Mouse (Mus musculus): ENCODE results near the gene Rab1a. TPM values are rescaled to one million over a fixed set of nuclear protein-coding genes. Genes with fewer than 3 reads are reported as not detected.
"Not testable (repeated sequence)": the region's sequence is repeated elsewhere in the genome, so short reads cannot be mapped to it uniquely, and the experiment has no call there.

Gene Rab1a
- polyA plus RNA-seq, 1 experiment from 2014 or later, result 241 TPM

DNA sequence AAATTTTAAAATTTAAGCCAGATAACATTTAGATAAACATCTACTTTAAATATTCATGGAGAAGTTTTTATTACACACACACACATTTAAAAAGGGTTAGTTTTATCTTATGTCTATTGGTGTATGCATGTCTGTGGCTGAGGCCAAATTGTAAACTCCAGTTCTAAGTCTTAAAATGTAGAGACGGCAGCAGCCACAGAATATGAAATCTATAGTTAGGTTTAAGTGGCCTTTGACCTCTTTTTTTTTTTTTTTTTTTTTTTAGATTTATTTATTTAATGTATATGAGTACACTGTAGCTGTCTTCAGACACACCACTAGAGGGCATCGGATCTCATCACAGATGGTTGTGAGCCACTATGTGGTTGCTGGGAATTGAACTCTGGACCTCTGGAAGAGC lies 6.4 kb downstream of the Rab1a start:
- no peaks in the 10 kb centered on the region for H3K27me3 ChIP-seq (ENCODE audit: control insufficient read depth, insufficient read depth, low read length)
- no peak overlapping the region for H3K9ac ChIP-seq (replicated peaks; ENCODE audit: low read depth, low read length)
- H3K4me2 ChIP-seq (replicated peaks; ENCODE audit: low read depth, low read length), result no peak overlapping the region
- 67% methylated on average over 2 of the region's 2 CpGs for WGBS
- H3K4me1 ChIP-seq (ENCODE audit: control insufficient read depth, insufficient read depth, low read length), result peaks cover 27% of the 10 kb centered on the region; the same call in 1 of the 2 replicates
- H3K4me3 ChIP-seq (ENCODE audit: low read depth, low read length), result no peak overlapping the region
- ATAC-seq (ENCODE audit: insufficient number of reproducible peaks, insufficient read depth, low FRiP score, low read depth), result no peak
- no peaks in the 10 kb centered on the region for H3K9me3 ChIP-seq (ENCODE audit: control insufficient read depth, low read depth, low read length)
- H3K36me3 ChIP-seq (ENCODE audit: control insufficient read depth, insufficient read depth, low read length), result peaks cover 4% of the 10 kb centered on the region
- no peak overlapping the region for H3K27ac ChIP-seq (ENCODE audit: low read length)

DNA sequence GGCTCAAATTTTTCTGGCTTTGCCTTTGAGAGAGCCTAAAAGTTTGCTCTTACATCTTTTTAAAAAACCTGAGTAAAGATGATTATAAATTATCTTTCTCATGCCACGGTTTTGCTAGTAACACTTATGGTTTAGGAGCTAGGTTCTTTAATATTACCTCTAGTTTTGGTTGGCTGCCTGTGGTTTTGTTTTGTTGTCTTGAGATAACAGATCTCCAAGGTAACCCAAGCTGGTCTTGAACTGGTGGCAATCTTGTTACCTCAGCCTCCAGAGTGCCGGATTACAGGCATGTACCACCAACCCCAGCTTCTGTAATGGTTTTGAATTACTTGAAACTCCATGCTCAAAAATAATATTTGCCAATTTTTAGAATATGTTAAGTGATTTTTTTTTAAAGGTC lies 10.6 kb downstream of the Rab1a start:
- Histone ChIP-seq H3K36me3 (ENCODE audit: control insufficient read depth, insufficient read depth, low read length) (peaks cover 15% of the 10 kb centered on the region), H3K27me3 (ENCODE audit: control insufficient read depth, insufficient read depth, low read length) (no peaks in the 10 kb centered on the region), H3K9ac (replicated peaks; ENCODE audit: low read depth, low read length) (no peak overlapping the region), H3K4me1 (ENCODE audit: control insufficient read depth, insufficient read depth, low read length) (0 out of 2 replicates have a peak, but pooled peaks cover 4% of the 10 kb centered on the region), H3K9me3 (ENCODE audit: control insufficient read depth, low read depth, low read length) (no peaks in the 10 kb centered on the region), H3K27ac (ENCODE audit: low read length) (no peak overlapping the region), H3K4me2 (replicated peaks; ENCODE audit: low read depth, low read length) (no peak overlapping the region), H3K4me3 (ENCODE audit: low read depth, low read length) (no peak overlapping the region)
- no peak for ATAC-seq (ENCODE audit: insufficient number of reproducible peaks, insufficient read depth, low FRiP score, low read depth)
- 73% methylated on average over 2 of the region's 2 CpGs for WGBS

- WGBS, result 94% methylated on average over 1 of the region's 1 CpGs
- H3K27ac ChIP-seq (ENCODE audit: low read length), result no peak overlapping the region
- H3K36me3 ChIP-seq (ENCODE audit: control insufficient read depth, insufficient read depth, low read length), result peaks cover 19% of the 10 kb centered on the region
- no peaks in the 10 kb centered on the region for H3K9me3 ChIP-seq (ENCODE audit: control insufficient read depth, low read depth, low read length)
- no peak overlapping the region for H3K4me2 ChIP-seq (replicated peaks; ENCODE audit: low read depth, low read length)
- H3K27me3 ChIP-seq (ENCODE audit: control insufficient read depth, insufficient read depth, low read length), result no peaks in the 10 kb centered on the region
- no peaks in the 10 kb centered on the region for H3K4me1 ChIP-seq (ENCODE audit: control insufficient read depth, insufficient read depth, low read length)
- H3K9ac ChIP-seq (replicated peaks; ENCODE audit: low read depth, low read length), result no peak overlapping the region
- no peak overlapping the region for H3K4me3 ChIP-seq (ENCODE audit: low read depth, low read length)
- ATAC-seq (ENCODE audit: insufficient number of reproducible peaks, insufficient read depth, low FRiP score, low read depth), result no peak
Observed at GRCm38 (mm10) chr11:20214779-20215178, 13.5 kb downstream of the Rab1a start.

GRCm38 (mm10) chr11:20216415-20216814 lies 15.2 kb downstream of the Rab1a start:
- H3K4me1 ChIP-seq (ENCODE audit: control insufficient read depth, insufficient read depth, low read length), result no peaks in the 10 kb centered on the region
- no peak overlapping the region for H3K4me2 ChIP-seq (replicated peaks; ENCODE audit: low read depth, low read length)
- H3K27ac ChIP-seq (ENCODE audit: low read length), result no peak overlapping the region
- no peak overlapping the region for H3K9ac ChIP-seq (replicated peaks; ENCODE audit: low read depth, low read length)
- H3K36me3 ChIP-seq (ENCODE audit: control insufficient read depth, insufficient read depth, low read length), result peaks cover 33% of the 10 kb centered on the region
- no peaks in the 10 kb centered on the region for H3K27me3 ChIP-seq (ENCODE audit: control insufficient read depth, insufficient read depth, low read length)
- no peak for ATAC-seq (ENCODE audit: insufficient number of reproducible peaks, insufficient read depth, low FRiP score, low read depth)
- no peak overlapping the region for H3K4me3 ChIP-seq (ENCODE audit: low read depth, low read length)
- 85% methylated on average over 4 of the region's 4 CpGs for WGBS
- H3K9me3 ChIP-seq (ENCODE audit: control insufficient read depth, low read depth, low read length), result no peaks in the 10 kb centered on the region

- no peak overlapping the region for H3K4me2 ChIP-seq (replicated peaks; ENCODE audit: low read depth, low read length)
- H3K4me1 ChIP-seq (ENCODE audit: control insufficient read depth, insufficient read depth, low read length), result no peaks in the 10 kb centered on the region
- no peak overlapping the region for H3K4me3 ChIP-seq (ENCODE audit: low read depth, low read length)
- peaks cover 34% of the 10 kb centered on the region for H3K36me3 ChIP-seq (ENCODE audit: control insufficient read depth, insufficient read depth, low read length)
- H3K9me3 ChIP-seq (ENCODE audit: control insufficient read depth, low read depth, low read length), result no peaks in the 10 kb centered on the region
- 97% methylated on average over 1 of the region's 1 CpGs for WGBS
- H3K27ac ChIP-seq (ENCODE audit: low read length), result no peak overlapping the region
- no peaks in the 10 kb centered on the region for H3K27me3 ChIP-seq (ENCODE audit: control insufficient read depth, insufficient read depth, low read length)
- ATAC-seq (ENCODE audit: insufficient number of reproducible peaks, insufficient read depth, low FRiP score, low read depth), result no peak
- no peak overlapping the region for H3K9ac ChIP-seq (replicated peaks; ENCODE audit: low read depth, low read length)
Observed at GRCm38 (mm10) chr11:20217227-20217626, 16.0 kb downstream of the Rab1a start.

DNA sequence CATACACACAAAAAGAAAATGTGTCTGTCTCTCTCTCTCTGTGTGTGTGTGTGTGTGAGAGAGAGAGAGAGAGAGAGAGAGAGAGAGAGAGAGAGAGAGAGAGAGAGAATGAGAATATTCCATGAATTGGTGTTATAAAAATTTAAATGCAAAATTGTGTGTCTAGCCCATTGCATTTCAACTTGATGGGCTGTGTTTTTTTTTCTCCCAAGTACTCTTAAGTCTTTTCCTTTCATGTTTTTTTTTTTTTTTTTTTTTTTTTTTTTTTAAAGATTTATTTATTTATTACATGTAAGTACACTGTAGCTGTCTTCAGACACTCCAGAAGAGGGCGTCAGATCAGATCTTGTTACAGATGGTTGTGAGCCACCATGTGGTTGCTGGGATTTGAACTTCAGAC lies 20.4 kb downstream of the Rab1a start:
- H3K4me2 ChIP-seq (replicated peaks; ENCODE audit: low read depth, low read length); H3K4me1 ChIP-seq (ENCODE audit: control insufficient read depth, insufficient read depth, low read length); H3K27me3 ChIP-seq (ENCODE audit: control insufficient read depth, insufficient read depth, low read length); H3K9me3 ChIP-seq (ENCODE audit: control insufficient read depth, low read depth, low read length); H3K4me3 ChIP-seq (ENCODE audit: low read depth, low read length); ATAC-seq (ENCODE audit: insufficient number of reproducible peaks, insufficient read depth, low FRiP score, low read depth); H3K27ac ChIP-seq (ENCODE audit: low read length); H3K9ac ChIP-seq (replicated peaks; ENCODE audit: low read depth, low read length): not testable (repeated sequence)
- no CpG with 5 or more reads among the region's 1 CpGs for WGBS
- peaks cover 58% of the 10 kb centered on the region for H3K36me3 ChIP-seq (ENCODE audit: control insufficient read depth, insufficient read depth, low read length)

DNA sequence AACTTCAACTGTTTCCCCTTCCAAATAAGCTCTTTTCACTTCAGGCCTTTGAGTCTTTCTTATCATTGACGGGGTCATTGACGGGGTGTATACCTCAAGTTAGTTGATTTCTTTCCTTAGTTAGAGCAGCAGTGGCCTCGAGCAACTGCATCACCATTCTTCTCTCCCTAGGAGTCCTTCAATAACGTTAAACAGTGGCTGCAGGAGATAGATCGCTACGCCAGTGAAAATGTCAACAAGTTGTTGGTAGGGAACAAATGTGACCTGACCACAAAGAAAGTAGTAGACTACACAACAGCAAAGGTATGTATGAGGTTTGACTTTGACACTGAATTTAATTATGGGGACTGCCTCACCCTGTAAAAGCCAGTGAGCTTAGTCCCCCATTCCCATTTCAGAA lies 23.0 kb downstream of the Rab1a start:
- Histone ChIP-seq H3K36me3 (ENCODE audit: control insufficient read depth, insufficient read depth, low read length) (peaks cover 61% of the 10 kb centered on the region), H3K4me2 (replicated peaks; ENCODE audit: low read depth, low read length) (no peak overlapping the region), H3K27ac (ENCODE audit: low read length) (no peak overlapping the region), H3K4me3 (ENCODE audit: low read depth, low read length) (no peak overlapping the region), H3K4me1 (ENCODE audit: control insufficient read depth, insufficient read depth, low read length) (no peaks in the 10 kb centered on the region), H3K9ac (replicated peaks; ENCODE audit: low read depth, low read length) (no peak overlapping the region), H3K9me3 (ENCODE audit: control insufficient read depth, low read depth, low read length) (no peaks in the 10 kb centered on the region), H3K27me3 (ENCODE audit: control insufficient read depth, insufficient read depth, low read length) (no peaks in the 10 kb centered on the region)
- no peak for ATAC-seq (ENCODE audit: insufficient number of reproducible peaks, insufficient read depth, low FRiP score, low read depth)
- WGBS, result 83% methylated on average over 6 of the region's 6 CpGs

DNA sequence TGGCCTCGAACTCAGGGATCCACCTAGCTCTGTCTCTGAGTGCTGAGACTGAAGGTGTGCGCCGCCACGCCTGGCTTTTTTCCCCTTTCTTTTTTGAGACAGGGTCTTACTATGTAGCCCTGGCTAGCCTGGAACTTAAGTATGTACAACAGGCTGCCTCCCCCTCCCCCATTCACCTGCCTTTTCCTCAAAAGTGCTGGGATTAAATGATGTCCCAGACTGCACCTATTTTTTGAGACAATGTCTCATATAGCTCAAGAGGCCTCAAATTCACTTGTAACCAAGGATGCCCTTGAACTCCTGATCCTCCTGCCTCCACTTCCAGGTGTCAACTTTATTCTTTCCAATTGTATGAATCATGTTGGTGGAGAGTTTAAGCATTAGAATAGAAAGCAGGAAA lies 24.7 kb downstream of the Rab1a start:
- no peak overlapping the region for H3K27ac ChIP-seq (ENCODE audit: low read length)
- no peaks in the 10 kb centered on the region for H3K4me1 ChIP-seq (ENCODE audit: control insufficient read depth, insufficient read depth, low read length)
- no peaks in the 10 kb centered on the region for H3K27me3 ChIP-seq (ENCODE audit: control insufficient read depth, insufficient read depth, low read length)
- no peak overlapping the region for H3K4me3 ChIP-seq (ENCODE audit: low read depth, low read length)
- no peak for ATAC-seq (ENCODE audit: insufficient number of reproducible peaks, insufficient read depth, low FRiP score, low read depth)
- H3K9ac ChIP-seq (replicated peaks; ENCODE audit: low read depth, low read length), result no peak overlapping the region
- peaks cover 59% of the 10 kb centered on the region for H3K36me3 ChIP-seq (ENCODE audit: control insufficient read depth, insufficient read depth, low read length)
- 95% methylated on average over 4 of the region's 4 CpGs for WGBS
- no peaks in the 10 kb centered on the region for H3K9me3 ChIP-seq (ENCODE audit: control insufficient read depth, low read depth, low read length)
- H3K4me2 ChIP-seq (replicated peaks; ENCODE audit: low read depth, low read length), result no peak overlapping the region

GRCm38 (mm10) chr11:20228666-20229065 lies 27.4 kb downstream of the Rab1a start:
- WGBS, result 83% methylated on average over 5 of the region's 5 CpGs
- H3K36me3 ChIP-seq (ENCODE audit: control insufficient read depth, insufficient read depth, low read length), result peaks cover 49% of the 10 kb centered on the region

More at GRCm38 (mm10) chr11:20228666-20229065, 27.4 kb downstream of the Rab1a start:
- H3K9me3 ChIP-seq (ENCODE audit: control insufficient read depth, low read depth, low read length), result no peaks in the 10 kb centered on the region
- H3K4me2 ChIP-seq (replicated peaks; ENCODE audit: low read depth, low read length), result no peak overlapping the region
- H3K4me1 ChIP-seq (ENCODE audit: control insufficient read depth, insufficient read depth, low read length), result no peaks in the 10 kb centered on the region
- no peaks in the 10 kb centered on the region for H3K27me3 ChIP-seq (ENCODE audit: control insufficient read depth, insufficient read depth, low read length)
- H3K4me3 ChIP-seq (ENCODE audit: low read depth, low read length), result no peak overlapping the region
- no peak overlapping the region for H3K27ac ChIP-seq (ENCODE audit: low read length)
- H3K9ac ChIP-seq (replicated peaks; ENCODE audit: low read depth, low read length), result no peak overlapping the region
- no peak for ATAC-seq (ENCODE audit: insufficient number of reproducible peaks, insufficient read depth, low FRiP score, low read depth)

Measured in stomach, embryonic 14.5 days (tissue).